Comparison of ENCODE assay signal across 15 mouse cellular contexts in the genomic region with DNA sequence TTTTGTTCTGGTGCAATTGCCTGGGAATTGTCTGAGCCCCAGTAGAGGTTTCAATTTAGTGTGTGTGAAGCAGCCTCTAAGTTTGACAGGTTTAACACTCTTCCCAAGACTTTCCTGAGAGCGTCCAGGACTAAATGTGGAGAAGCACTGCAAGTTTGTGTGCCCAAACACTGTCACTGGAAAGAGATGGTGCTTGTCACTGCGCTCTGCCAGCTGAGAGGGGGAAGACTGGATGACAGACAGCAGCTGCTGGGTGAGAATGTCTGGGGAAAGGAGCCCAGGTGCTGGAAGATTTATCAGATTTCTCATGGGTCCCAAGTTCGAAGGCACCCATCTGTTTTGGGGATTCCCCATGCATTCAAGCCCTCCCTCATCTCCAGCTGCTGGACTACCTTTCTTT.
DNase-seq lines count a peak whose midpoint lies in the region; ATAC-seq lines count a peak whose summit lies in the region.
"Had no signal": no experiment of that assay in that cellular context is flagged by ENCODE, and none has a peak within 500 bp of the region (broad histone marks: within the 10 kb centered on the region; RNA-seq: fewer than 3 reads in every experiment).

No protein-coding gene starts in this region.

- H3K27ac ChIP-seq in heart, embryonic 14.5 days (replicated peaks in 1 of 2; ENCODE audit: control insufficient read depth in 1 of 2, insufficient read depth in 1 of 2, low read depth in 2 of 2, low read length in 2 of 2) = no peak overlapping the region
- H3K27ac ChIP-seq in heart, embryonic 11.5 days (ENCODE audit: low read depth, low read length) = no peak overlapping the region
- no peak overlapping the region; the same call in 1 of the 2 replicates for H3K27ac ChIP-seq in neural tube, embryonic 13.5 days (replicated peaks)
- no peak overlapping the region for H3K27ac ChIP-seq in neural tube, embryonic 15.5 days (replicated peaks)
- H3K27ac ChIP-seq in embryonic facial prominence, embryonic 14.5 days (replicated peaks; ENCODE audit: low read depth, low read length) = no peak overlapping the region
- no peak overlapping the region for H3K27ac ChIP-seq in neural tube, embryonic 14.5 days (ENCODE audit: low read depth, low read length)
- H3K27ac ChIP-seq: heart, embryonic 15.5 days; kidney, embryonic 15.5 days had no signal

- peak overlapping the region; percentile 25 for H3K4me2 ChIP-seq in heart, embryonic 14.5 days (ENCODE audit: low read length)
- no peak overlapping the region for H3K4me2 ChIP-seq in heart, embryonic 11.5 days
- no peak overlapping the region for H3K4me2 ChIP-seq in neural tube, embryonic 13.5 days
- no peak overlapping the region for H3K4me2 ChIP-seq in neural tube, embryonic 15.5 days
- no peak overlapping the region for H3K4me2 ChIP-seq in embryonic facial prominence, embryonic 14.5 days (ENCODE audit: low read depth, low read length)
- no peak overlapping the region for H3K4me2 ChIP-seq in neural tube, embryonic 14.5 days (ENCODE audit: low read depth, low read length)
- H3K4me2 ChIP-seq: heart, embryonic 15.5 days; kidney, embryonic 15.5 days; liver, embryonic 11.5 days had no signal

- no peak for ATAC-seq in heart, embryonic 14.5 days (ENCODE audit: insufficient number of reproducible peaks, insufficient read depth, low FRiP score, low read depth)
- ATAC-seq in heart, embryonic 11.5 days (replicated peaks; ENCODE audit: insufficient number of reproducible peaks, low FRiP score, low TSS enrichment) = no peak
- peak; percentile 76 for ATAC-seq in neural tube, embryonic 13.5 days (ENCODE audit: low read depth)
- no peak for ATAC-seq in neural tube, embryonic 15.5 days (ENCODE audit: low FRiP score)
- ATAC-seq in embryonic facial prominence, embryonic 14.5 days (ENCODE audit: low read depth) = no peak
- peak; percentile 28; the same call in 1 of the 2 replicates for ATAC-seq in neural tube, embryonic 14.5 days (ENCODE audit: low read depth)

- DNase-seq in embryonic facial prominence, embryonic 14.5 days (ENCODE audit: low spot score) = peak; percentile 34
- DNase-seq in urinary bladder, postnatal 36 days (ENCODE audit: low spot score in 2 of 2) = no peak
- DNase-seq: cerebellum, adult 18-20 months; lung, postnatal 10 days; right cerebral cortex, postnatal 25 days; thymus, adult 2 months had no signal

- no peak overlapping the region for H3K4me3 ChIP-seq in heart, embryonic 14.5 days (ENCODE audit: control insufficient read depth in 1 of 2, insufficient read depth in 1 of 2, low read depth in 1 of 2, low read length in 2 of 2)
- no peak overlapping the region for H3K4me3 ChIP-seq in heart, embryonic 11.5 days (ENCODE audit: low read depth, low read length)
- no peak overlapping the region for H3K4me3 ChIP-seq in neural tube, embryonic 13.5 days
- H3K4me3 ChIP-seq in neural tube, embryonic 15.5 days (replicated peaks) = no peak overlapping the region
- no peak overlapping the region for H3K4me3 ChIP-seq in embryonic facial prominence, embryonic 14.5 days (ENCODE audit: low read depth, low read length)
- H3K4me3 ChIP-seq in neural tube, embryonic 14.5 days (ENCODE audit: low read depth, low read length) = no peak overlapping the region
- H3K4me3 ChIP-seq: heart, embryonic 15.5 days; kidney, embryonic 15.5 days had no signal

- no peaks in the 10 kb centered on the region for H3K36me3 ChIP-seq in heart, embryonic 14.5 days (ENCODE audit: control insufficient read depth, insufficient read depth, low read length)
- H3K36me3 ChIP-seq in heart, embryonic 11.5 days (ENCODE audit: control insufficient read depth, insufficient read depth, low read length) = no peaks in the 10 kb centered on the region
- H3K36me3 ChIP-seq in neural tube, embryonic 13.5 days = no peaks in the 10 kb centered on the region
- H3K36me3 ChIP-seq in neural tube, embryonic 15.5 days = no peaks in the 10 kb centered on the region
- no peaks in the 10 kb centered on the region for H3K36me3 ChIP-seq in embryonic facial prominence, embryonic 14.5 days (ENCODE audit: control insufficient read depth, insufficient read depth, low read length)
- no peaks in the 10 kb centered on the region for H3K36me3 ChIP-seq in neural tube, embryonic 14.5 days (ENCODE audit: control insufficient read depth, insufficient read depth, low read length)
- H3K36me3 ChIP-seq: heart, embryonic 15.5 days; kidney, embryonic 15.5 days had no signal

- WGBS in heart, embryonic 14.5 days = 29% methylated on average over 3 of the region's 3 CpGs
- WGBS in heart, embryonic 11.5 days (ENCODE audit: insufficient replicate concordance) = 30% methylated on average over 3 of the region's 3 CpGs
- WGBS in neural tube, embryonic 13.5 days = 39% methylated on average over 3 of the region's 3 CpGs
- WGBS in neural tube, embryonic 15.5 days = 47% methylated on average over 3 of the region's 3 CpGs
- whole genome bisulfite sequencing in embryonic facial prominence, embryonic 14.5 days = 58% methylated on average over 3 of the region's 3 CpGs
- 31% methylated on average over 3 of the region's 3 CpGs for WGBS in neural tube, embryonic 14.5 days

- no peak overlapping the region for H3K9ac ChIP-seq in heart, embryonic 14.5 days (ENCODE audit: low read length)
- no peak overlapping the region for H3K9ac ChIP-seq in heart, embryonic 11.5 days (ENCODE audit: low read depth, low read length)
- no peak overlapping the region for H3K9ac ChIP-seq in neural tube, embryonic 13.5 days
- no peak overlapping the region for H3K9ac ChIP-seq in neural tube, embryonic 15.5 days (replicated peaks)
- no peak overlapping the region for H3K9ac ChIP-seq in embryonic facial prominence, embryonic 14.5 days (ENCODE audit: low read depth, low read length)
- H3K9ac ChIP-seq in neural tube, embryonic 14.5 days (replicated peaks; ENCODE audit: low read depth, low read length) = no peak overlapping the region
- H3K9ac ChIP-seq: heart, embryonic 15.5 days; kidney, embryonic 15.5 days had no signal

- peaks cover 0 to 3% of the 10 kb centered on the region in 2 experiments; a peak in 2 of 4 replicates for H3K4me1 ChIP-seq in heart, embryonic 14.5 days (ENCODE audit: control insufficient read depth in 2 of 2, insufficient read depth in 2 of 2, low read length in 2 of 2)
- 0 out of 2 replicates have a peak, but pooled peaks cover 4% of the 10 kb centered on the region for H3K4me1 ChIP-seq in heart, embryonic 11.5 days (ENCODE audit: control insufficient read depth, insufficient read depth, low read length)
- H3K4me1 ChIP-seq in neural tube, embryonic 13.5 days (replicated peaks) = peaks cover 21% of the 10 kb centered on the region
- peaks cover 11% of the 10 kb centered on the region for H3K4me1 ChIP-seq in neural tube, embryonic 15.5 days
- peaks cover 14% of the 10 kb centered on the region for H3K4me1 ChIP-seq in embryonic facial prominence, embryonic 14.5 days (ENCODE audit: control insufficient read depth, insufficient read depth, low read length)
- H3K4me1 ChIP-seq in neural tube, embryonic 14.5 days (ENCODE audit: control insufficient read depth, insufficient read depth, low read length) = 0 out of 2 replicates have a peak, but pooled peaks cover 2% of the 10 kb centered on the region

- H3K27me3 ChIP-seq in heart, embryonic 14.5 days (ENCODE audit: control insufficient read depth, insufficient read depth, low read length) = no peaks in the 10 kb centered on the region
- H3K27me3 ChIP-seq in heart, embryonic 11.5 days (ENCODE audit: control insufficient read depth, insufficient read depth, low read length) = no peaks in the 10 kb centered on the region
- H3K27me3 ChIP-seq in neural tube, embryonic 13.5 days = no peaks in the 10 kb centered on the region
- no peaks in the 10 kb centered on the region for H3K27me3 ChIP-seq in neural tube, embryonic 15.5 days (replicated peaks)
- no peaks in the 10 kb centered on the region for H3K27me3 ChIP-seq in embryonic facial prominence, embryonic 14.5 days (replicated peaks; ENCODE audit: control insufficient read depth, insufficient read depth, low read length)
- no peaks in the 10 kb centered on the region for H3K27me3 ChIP-seq in neural tube, embryonic 14.5 days (ENCODE audit: control insufficient read depth, insufficient read depth, low read length)
- H3K27me3 ChIP-seq: CH12.LX; heart, embryonic 15.5 days; kidney, embryonic 15.5 days had no signal

- no peaks in the 10 kb centered on the region for H3K9me3 ChIP-seq in heart, embryonic 14.5 days (ENCODE audit: control insufficient read depth, low read length)
- H3K9me3 ChIP-seq in heart, embryonic 11.5 days (replicated peaks; ENCODE audit: control insufficient read depth, low read length) = no peaks in the 10 kb centered on the region
- no peaks in the 10 kb centered on the region for H3K9me3 ChIP-seq in neural tube, embryonic 13.5 days
- no peaks in the 10 kb centered on the region for H3K9me3 ChIP-seq in neural tube, embryonic 15.5 days (replicated peaks)
- no peaks in the 10 kb centered on the region; the same call in 1 of the 2 replicates for H3K9me3 ChIP-seq in embryonic facial prominence, embryonic 14.5 days (ENCODE audit: control insufficient read depth, low read length)
- H3K9me3 ChIP-seq in neural tube, embryonic 14.5 days (ENCODE audit: control insufficient read depth, low read length) = no peaks in the 10 kb centered on the region
- H3K9me3 ChIP-seq: heart, embryonic 15.5 days; kidney, embryonic 15.5 days had no signal

Comparison
In these comparisons a context has a peak if more than half of its experiments do, and no peak if none do; other contexts are left out.
1. ATAC-seq: peak in neural tube, embryonic 13.5 days (single experiment) and neural tube, embryonic 14.5 days (single experiment); none in heart, embryonic 14.5 days (single experiment), heart, embryonic 11.5 days (single experiment), neural tube, embryonic 15.5 days (single experiment) and embryonic facial prominence, embryonic 14.5 days (single experiment).